Mouse (Mus musculus): Measurements from ENCODE around the gene Mid1. TPM values are rescaled to one million over a fixed set of nuclear protein-coding genes. Genes with fewer than 3 reads are reported as not detected.
A peak's percentile ranks its signal among the peaks of the same experiment; 100 is the strongest.

Mid1 gene
- polyA plus RNA-seq (2014; fragmentation: Nextera tagmentation; extraction: Ambion mirVana): 8.7 and 10.0 TPM in 2 replicates

DNA sequence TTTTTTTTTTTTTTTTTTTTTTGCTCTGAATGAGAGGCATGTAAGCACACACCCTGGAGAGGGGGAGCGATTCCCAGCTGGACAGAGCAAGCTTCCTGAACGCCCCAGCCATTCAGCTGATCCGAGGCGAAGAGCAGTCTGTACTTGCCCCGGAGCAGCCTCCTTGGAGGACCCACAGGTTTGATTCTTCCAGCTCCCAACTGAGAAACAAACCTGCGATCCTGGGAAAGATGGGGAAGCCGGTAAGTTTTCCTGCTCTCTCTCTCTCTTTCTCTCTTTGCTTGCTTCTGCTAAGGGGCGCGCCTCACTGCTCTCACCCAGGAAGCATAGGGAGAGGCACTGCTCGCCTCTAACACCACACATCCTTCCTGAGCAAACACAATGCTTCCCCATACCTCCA, at the start of gene Mid1:
TSS of gene Mid1 (plus strand) at position 69 of the 400 bp plus-strand sequence.
- H3K4me1 ChIP-seq (ENCODE audit: control insufficient read depth, insufficient read depth, low read length): no peaks in the 10 kb centered on the region
- 12% methylated on average over 10 of the region's 10 CpGs for WGBS (ENCODE audit: insufficient replicate concordance)
- no peak for ATAC-seq (replicated peaks; ENCODE audit: insufficient number of reproducible peaks, low FRiP score, low TSS enrichment)

DNA sequence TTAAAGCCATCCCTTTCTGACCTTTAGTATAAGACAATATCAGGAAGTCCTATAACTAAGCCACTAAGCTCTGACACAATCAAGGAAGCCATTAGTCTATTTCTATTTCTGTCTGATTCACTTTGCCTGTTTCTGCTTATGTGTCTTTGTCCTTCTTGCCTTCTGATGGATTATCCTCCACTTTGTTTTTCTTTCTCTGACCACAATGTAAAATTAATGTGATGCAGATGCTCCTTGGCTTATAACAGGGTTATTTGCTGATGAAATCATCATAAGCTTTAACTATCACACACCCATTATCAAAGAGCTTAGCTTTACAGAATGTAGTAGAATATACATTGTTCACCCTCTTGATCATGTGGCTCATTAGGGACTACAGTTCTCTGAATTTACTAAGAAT, 11.9 kb upstream of the Mid1 start:
- H3K4me1 ChIP-seq (ENCODE audit: control insufficient read depth, insufficient read depth, low read length): no peaks in the 10 kb centered on the region
- H3K9ac ChIP-seq (ENCODE audit: low read depth, low read length): no peak overlapping the region
- H3K4me3 ChIP-seq (ENCODE audit: low read depth, low read length): no peak overlapping the region
- no peaks in the 10 kb centered on the region for H3K36me3 ChIP-seq (ENCODE audit: control insufficient read depth, insufficient read depth, low read length)
- H3K27ac ChIP-seq (ENCODE audit: low read depth, low read length): no peak overlapping the region
- no peak overlapping the region for H3K4me2 ChIP-seq
- H3K9me3 ChIP-seq (replicated peaks; ENCODE audit: control insufficient read depth, low read length): no peaks in the 10 kb centered on the region
- no peak for ATAC-seq (replicated peaks; ENCODE audit: insufficient number of reproducible peaks, low FRiP score, low TSS enrichment)
- no peaks in the 10 kb centered on the region for H3K27me3 ChIP-seq (ENCODE audit: control insufficient read depth, insufficient read depth, low read length)

More for the DNA sequence above, at the start of gene Mid1:
- H3K36me3 ChIP-seq (ENCODE audit: control insufficient read depth, insufficient read depth, low read length): no peaks in the 10 kb centered on the region
- H3K27me3 ChIP-seq (ENCODE audit: control insufficient read depth, insufficient read depth, low read length): no peaks in the 10 kb centered on the region
- H3K4me3 ChIP-seq (ENCODE audit: low read depth, low read length): peak within 1 kb of the TSS; percentile 41
- peak within 1 kb of the TSS; percentile 50 for H3K9ac ChIP-seq (ENCODE audit: low read depth, low read length)
- H3K27ac ChIP-seq (ENCODE audit: low read depth, low read length): peak within 1 kb of the TSS; percentile 17; the same call in 1 of the 2 replicates
- H3K9me3 ChIP-seq (replicated peaks; ENCODE audit: control insufficient read depth, low read length): no peaks in the 10 kb centered on the region
- H3K4me2 ChIP-seq: peak within 1 kb of the TSS; percentile 56

DNA sequence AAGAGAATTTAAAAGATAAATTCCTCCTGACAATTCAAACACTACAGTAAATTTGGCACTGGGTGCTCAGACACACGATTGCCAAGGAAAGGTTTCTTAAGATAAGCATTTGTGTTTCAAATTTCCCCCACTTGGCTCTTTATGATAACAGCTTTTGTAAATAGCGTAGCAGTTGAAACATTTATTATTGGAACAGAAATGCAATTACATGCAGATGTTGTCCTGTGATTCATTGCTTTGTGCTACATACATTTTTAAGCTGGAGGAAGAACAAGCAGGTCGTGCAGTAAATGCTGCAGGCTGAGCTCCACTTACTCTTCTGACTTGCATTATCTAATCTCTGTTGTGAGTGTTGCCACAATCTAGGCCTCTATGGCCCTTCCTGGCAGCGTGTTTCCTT, 8.7 kb upstream of the Mid1 start:
- no peaks in the 10 kb centered on the region for H3K27me3 ChIP-seq (ENCODE audit: control insufficient read depth, insufficient read depth, low read length)
- ATAC-seq (replicated peaks; ENCODE audit: insufficient number of reproducible peaks, low FRiP score, low TSS enrichment): no peak
- no peak overlapping the region for H3K4me2 ChIP-seq
- no peak overlapping the region for H3K4me3 ChIP-seq (ENCODE audit: low read depth, low read length)
- no peaks in the 10 kb centered on the region for H3K9me3 ChIP-seq (replicated peaks; ENCODE audit: control insufficient read depth, low read length)
- WGBS (ENCODE audit: insufficient replicate concordance): 30% methylated on average over 4 of the region's 4 CpGs
- H3K36me3 ChIP-seq (ENCODE audit: control insufficient read depth, insufficient read depth, low read length): no peaks in the 10 kb centered on the region
- no peak overlapping the region for H3K27ac ChIP-seq (ENCODE audit: low read depth, low read length)
- no peak overlapping the region for H3K9ac ChIP-seq (ENCODE audit: low read depth, low read length)
- H3K4me1 ChIP-seq (ENCODE audit: control insufficient read depth, insufficient read depth, low read length): no peaks in the 10 kb centered on the region

DNA sequence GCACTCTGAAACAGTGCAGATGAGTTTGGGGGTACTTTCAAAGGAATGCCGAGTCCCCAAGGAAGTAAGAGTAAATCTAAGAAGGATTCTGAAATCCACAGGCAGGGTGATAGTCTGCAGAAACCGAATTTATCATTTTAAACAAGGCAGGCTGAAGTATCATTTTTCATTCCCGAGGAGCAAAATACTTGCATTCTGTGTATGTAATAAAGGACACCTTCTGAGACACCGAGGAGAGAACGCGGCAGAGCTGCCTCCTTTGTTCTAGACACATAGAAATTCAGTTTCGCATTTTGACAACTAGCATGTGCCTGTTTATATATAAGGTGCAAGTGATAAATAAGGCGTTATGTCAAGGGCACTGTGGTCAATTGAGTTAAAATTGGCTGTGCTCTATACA, 732 bp downstream of the Mid1 start:
- no peaks in the 10 kb centered on the region for H3K36me3 ChIP-seq (ENCODE audit: control insufficient read depth, insufficient read depth, low read length)
- no peak overlapping the region for H3K27ac ChIP-seq (ENCODE audit: low read depth, low read length)
- peak overlapping the region; percentile 56 for H3K4me2 ChIP-seq
- peak overlapping the region; percentile 34; the same call in 1 of the 2 replicates for H3K9ac ChIP-seq (ENCODE audit: low read depth, low read length)
- no peaks in the 10 kb centered on the region for H3K27me3 ChIP-seq (ENCODE audit: control insufficient read depth, insufficient read depth, low read length)
- ATAC-seq (replicated peaks; ENCODE audit: insufficient number of reproducible peaks, low FRiP score, low TSS enrichment): no peak
- WGBS (ENCODE audit: insufficient replicate concordance): 43% methylated on average over 8 of the region's 8 CpGs
- no peaks in the 10 kb centered on the region for H3K4me1 ChIP-seq (ENCODE audit: control insufficient read depth, insufficient read depth, low read length)
- H3K4me3 ChIP-seq (ENCODE audit: low read depth, low read length): peak overlapping the region; percentile 41
- no peaks in the 10 kb centered on the region for H3K9me3 ChIP-seq (replicated peaks; ENCODE audit: control insufficient read depth, low read length)

DNA sequence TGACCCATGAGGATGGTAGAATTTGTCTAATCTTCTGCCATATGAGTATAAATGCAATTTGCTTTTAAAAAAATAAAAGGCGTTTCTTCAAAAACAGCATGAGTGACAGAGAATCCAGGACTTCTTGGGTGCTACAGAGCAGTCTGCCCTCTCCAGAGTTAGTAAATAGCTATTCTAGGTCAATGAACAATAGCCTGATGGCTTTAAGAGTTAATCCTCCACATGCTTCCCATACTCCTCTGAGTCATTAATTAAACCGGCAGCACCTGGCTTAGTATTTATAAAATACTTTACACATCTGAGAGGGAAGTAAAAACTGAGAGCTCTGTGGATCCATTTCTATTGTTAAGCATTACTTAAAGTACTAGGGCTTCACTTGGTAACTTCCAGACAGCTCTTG, 6.2 kb downstream of the Mid1 start:
- H3K9me3 ChIP-seq (replicated peaks; ENCODE audit: control insufficient read depth, low read length): no peaks in the 10 kb centered on the region
- WGBS (ENCODE audit: insufficient replicate concordance): 63% methylated on average over 2 of the region's 2 CpGs
- ATAC-seq (replicated peaks; ENCODE audit: insufficient number of reproducible peaks, low FRiP score, low TSS enrichment): no peak
- no peak overlapping the region for H3K27ac ChIP-seq (ENCODE audit: low read depth, low read length)
- H3K4me1 ChIP-seq (ENCODE audit: control insufficient read depth, insufficient read depth, low read length): peaks cover 2% of the 10 kb centered on the region; the same call in 1 of the 2 replicates
- H3K4me2 ChIP-seq: no peak overlapping the region
- no peaks in the 10 kb centered on the region for H3K36me3 ChIP-seq (ENCODE audit: control insufficient read depth, insufficient read depth, low read length)
- H3K27me3 ChIP-seq (ENCODE audit: control insufficient read depth, insufficient read depth, low read length): no peaks in the 10 kb centered on the region
- no peak overlapping the region for H3K4me3 ChIP-seq (ENCODE audit: low read depth, low read length)
- H3K9ac ChIP-seq (ENCODE audit: low read depth, low read length): no peak overlapping the region

DNA sequence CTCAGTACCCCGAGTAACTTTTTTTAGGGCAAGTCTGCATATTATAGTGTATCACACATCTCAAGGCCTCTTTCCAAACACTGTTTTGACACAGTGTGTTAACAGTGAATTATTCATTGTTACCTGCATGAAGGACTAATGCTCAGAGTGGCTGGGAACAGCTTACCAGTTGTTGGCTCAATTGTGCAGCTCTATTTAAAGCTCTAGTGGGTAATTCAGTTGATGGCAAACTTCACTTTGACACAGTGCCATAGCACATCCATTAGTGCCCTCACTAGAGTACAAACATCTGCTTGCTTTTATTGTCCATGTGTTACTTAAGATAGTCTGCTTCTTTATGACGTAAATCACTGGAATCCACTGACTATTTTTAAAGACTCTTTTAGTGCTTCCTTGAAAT, 6.7 kb downstream of the Mid1 start:
- Histone ChIP-seq H3K9me3 (replicated peaks; ENCODE audit: control insufficient read depth, low read length) (no peaks in the 10 kb centered on the region), H3K36me3 (ENCODE audit: control insufficient read depth, insufficient read depth, low read length) (no peaks in the 10 kb centered on the region), H3K4me3 (ENCODE audit: low read depth, low read length) (no peak overlapping the region), H3K27ac (ENCODE audit: low read depth, low read length) (no peak overlapping the region), H3K9ac (ENCODE audit: low read depth, low read length) (no peak overlapping the region), H3K27me3 (ENCODE audit: control insufficient read depth, insufficient read depth, low read length) (no peaks in the 10 kb centered on the region), H3K4me2 (no peak overlapping the region), H3K4me1 (ENCODE audit: control insufficient read depth, insufficient read depth, low read length) (peaks cover 2% of the 10 kb centered on the region; the same call in 1 of the 2 replicates)
- 61% methylated on average over 2 of the region's 2 CpGs for whole genome bisulfite sequencing (ENCODE audit: insufficient replicate concordance)
- ATAC-seq (replicated peaks; ENCODE audit: insufficient number of reproducible peaks, low FRiP score, low TSS enrichment): no peak

DNA sequence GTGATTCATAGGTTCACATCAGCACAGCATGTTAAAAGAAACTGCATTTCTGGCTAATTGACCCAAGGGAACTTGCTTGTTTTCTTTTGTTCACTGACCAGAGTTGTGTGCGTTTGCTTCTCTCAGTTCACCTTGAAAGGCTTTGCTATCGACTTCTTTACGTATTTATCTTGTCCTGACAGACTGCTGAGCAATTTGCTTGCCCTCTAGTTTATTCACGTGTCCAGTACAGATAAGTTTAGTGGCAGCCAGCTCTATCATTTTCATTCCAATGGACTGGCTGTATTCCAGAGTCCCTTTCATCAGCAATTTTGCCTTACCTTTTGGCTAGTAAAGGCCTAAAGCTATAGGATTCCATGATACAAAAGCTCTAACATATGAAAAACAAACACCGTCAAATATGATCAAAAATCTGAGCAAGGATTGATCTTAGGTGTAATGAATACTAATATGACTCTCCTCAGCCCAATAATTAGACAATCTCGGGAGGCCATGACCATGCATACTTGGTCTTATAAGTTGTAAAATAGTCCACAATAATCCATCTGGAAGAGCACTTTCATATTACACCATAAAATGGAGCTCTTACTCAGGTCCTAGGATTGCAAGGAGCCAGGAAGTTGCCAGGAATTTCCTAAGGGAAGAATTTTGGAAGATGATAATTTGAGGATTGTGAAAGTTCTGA, 7.4 kb downstream of the Mid1 start:
- WGBS (ENCODE audit: insufficient replicate concordance): 48% methylated on average over 6 of the region's 6 CpGs
- H3K4me2 ChIP-seq: no peak overlapping the region

DNA sequence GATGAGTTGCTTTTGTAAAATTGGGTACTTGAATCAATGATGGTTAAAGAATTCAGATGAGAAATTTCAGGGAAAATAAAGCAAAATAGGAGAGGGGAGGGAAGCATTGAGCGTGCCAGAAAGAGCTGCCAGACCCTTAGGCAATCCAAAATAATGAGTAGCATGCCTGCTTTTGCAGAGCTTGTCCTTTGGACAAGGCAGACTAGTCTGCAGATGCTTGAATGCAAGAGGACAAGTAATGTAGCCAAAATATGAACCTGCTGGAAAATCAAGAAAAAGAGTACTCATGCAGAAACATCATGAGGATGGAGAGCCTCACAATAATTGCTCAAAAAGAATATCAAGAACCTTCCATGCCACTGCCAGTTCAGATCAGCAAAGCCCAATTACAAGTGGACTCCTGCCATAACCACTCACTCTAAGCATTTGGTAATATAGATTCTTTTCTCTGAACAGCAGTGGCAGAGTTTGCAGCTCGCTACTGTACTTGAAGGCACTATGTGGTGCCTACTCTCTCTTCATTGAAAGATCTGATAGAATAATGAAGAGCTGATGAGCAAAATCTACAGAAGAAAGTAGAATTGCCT, 19.1 kb downstream of the Mid1 start:
- Histone ChIP-seq H3K9ac (ENCODE audit: low read depth, low read length) (no peak overlapping the region), H3K27ac (ENCODE audit: low read depth, low read length) (no peak overlapping the region), H3K4me1 (ENCODE audit: control insufficient read depth, insufficient read depth, low read length) (no peaks in the 10 kb centered on the region), H3K9me3 (replicated peaks; ENCODE audit: control insufficient read depth, low read length) (no peaks in the 10 kb centered on the region), H3K4me3 (ENCODE audit: low read depth, low read length) (no peak overlapping the region), H3K27me3 (ENCODE audit: control insufficient read depth, insufficient read depth, low read length) (peaks cover 2% of the 10 kb centered on the region; the same call in 1 of the 2 replicates), H3K4me2 (no peak overlapping the region), H3K36me3 (ENCODE audit: control insufficient read depth, insufficient read depth, low read length) (no peaks in the 10 kb centered on the region)
- no peak for ATAC-seq (replicated peaks; ENCODE audit: insufficient number of reproducible peaks, low FRiP score, low TSS enrichment)
- 81% methylated on average over 2 of the region's 2 CpGs for WGBS (ENCODE audit: insufficient replicate concordance)

More for the DNA sequence above, 7.4 kb downstream of the Mid1 start:
- H3K4me1 ChIP-seq (ENCODE audit: control insufficient read depth, insufficient read depth, low read length): peaks cover 2% of the 10 kb centered on the region; the same call in 1 of the 2 replicates
- no peaks in the 10 kb centered on the region for H3K36me3 ChIP-seq (ENCODE audit: control insufficient read depth, insufficient read depth, low read length)
- no peak overlapping the region for H3K9ac ChIP-seq (ENCODE audit: low read depth, low read length)
- no peak overlapping the region for H3K4me3 ChIP-seq (ENCODE audit: low read depth, low read length)
- no peaks in the 10 kb centered on the region for H3K9me3 ChIP-seq (replicated peaks; ENCODE audit: control insufficient read depth, low read length)
- no peak overlapping the region for H3K27ac ChIP-seq (ENCODE audit: low read depth, low read length)
- 0 out of 2 replicates have a peak, but pooled peaks have one; percentile 46 for ATAC-seq (replicated peaks; ENCODE audit: insufficient number of reproducible peaks, low FRiP score, low TSS enrichment)
- H3K27me3 ChIP-seq (ENCODE audit: control insufficient read depth, insufficient read depth, low read length): no peaks in the 10 kb centered on the region

DNA sequence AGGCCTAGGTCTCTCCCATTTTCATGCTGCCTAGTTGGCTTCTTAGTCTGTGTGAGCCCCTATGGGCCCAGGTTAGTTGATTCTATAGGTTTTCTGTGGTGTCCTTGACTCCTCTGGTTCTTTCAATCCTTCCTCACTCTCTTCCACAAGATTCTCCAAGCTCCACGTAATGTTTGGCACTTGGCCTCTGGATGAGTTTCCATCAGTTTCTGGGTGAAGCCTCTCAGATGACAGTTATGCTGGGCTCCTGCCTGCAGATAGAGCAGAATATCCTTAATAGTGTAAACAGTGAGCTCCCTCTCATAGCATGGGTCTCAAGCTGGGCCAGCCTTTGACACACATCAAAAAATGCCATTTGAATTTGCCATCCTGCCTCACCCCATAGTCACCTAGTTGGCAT, 38.5 kb downstream of the Mid1 start:
- H3K9me3 ChIP-seq (replicated peaks; ENCODE audit: control insufficient read depth, low read length): no peaks in the 10 kb centered on the region
- H3K9ac ChIP-seq (ENCODE audit: low read depth, low read length): no peak overlapping the region
- 81% methylated on average over 1 of the region's 1 CpGs for WGBS (ENCODE audit: insufficient replicate concordance)
- H3K27ac ChIP-seq (ENCODE audit: low read depth, low read length): no peak overlapping the region
- no peak for ATAC-seq (replicated peaks; ENCODE audit: insufficient number of reproducible peaks, low FRiP score, low TSS enrichment)
- no peaks in the 10 kb centered on the region for H3K36me3 ChIP-seq (ENCODE audit: control insufficient read depth, insufficient read depth, low read length)
- H3K4me2 ChIP-seq: no peak overlapping the region
- no peaks in the 10 kb centered on the region for H3K4me1 ChIP-seq (ENCODE audit: control insufficient read depth, insufficient read depth, low read length)
- no peaks in the 10 kb centered on the region for H3K27me3 ChIP-seq (ENCODE audit: control insufficient read depth, insufficient read depth, low read length)
- H3K4me3 ChIP-seq (ENCODE audit: low read depth, low read length): no peak overlapping the region

Data from heart, embryonic 11.5 days (tissue).